18 mouse cellular contexts compared by ENCODE assay signal in genomic region chr4:24245124-24245523, GRCm38 (mm10).
A peak's percentile ranks its signal among the peaks of the same experiment; 100 is the strongest.
DNase-seq lines count a peak whose midpoint lies in the region; ATAC-seq lines count a peak whose summit lies in the region.
"Had no signal": no experiment of that assay in that cellular context is flagged by ENCODE, and none has a peak within 500 bp of the region (broad histone marks: within the 10 kb centered on the region; RNA-seq: fewer than 3 reads in every experiment).

No protein-coding gene starts in this region.

- peaks cover 12% of the 10 kb centered on the region for H3K4me1 ChIP-seq in forebrain, embryonic 10.5 days
- H3K4me1 ChIP-seq in midbrain, embryonic 13.5 days (replicated peaks) = peaks cover 7% of the 10 kb centered on the region; the same call in 1 of the 2 replicates
- H3K4me1 ChIP-seq: embryonic facial prominence, embryonic 10.5 days; heart, embryonic 10.5 days; limb, embryonic 12.5 days; neural tube, embryonic 12.5 days had no signal

- DNase-seq in embryo, embryonic 10 days (ENCODE audit: low spot score) = peak; percentile 16
- DNase-seq in embryo, embryonic 9.5 days (ENCODE audit: extremely low spot score) = no peak
- peak; percentile 13 to 44 for DNase-seq in left cerebral cortex, postnatal 25 days (ENCODE audit: low spot score in 2 of 2)
- DNase-seq in left cerebral cortex, adult 9 months (ENCODE audit: low spot score in 2 of 2) = no peak
- no peak for DNase-seq in forebrain, embryonic 10.5 days (ENCODE audit: extremely low spot score, low spot score)
- DNase-seq in kidney, postnatal 36 days = no peak
- DNase-seq in urinary bladder, postnatal 25 days (ENCODE audit: low spot score) = no peak
- DNase-seq: adrenal gland, adult 8-10 months; cerebellum, adult 9-10 months; liver, postnatal 0 days had no signal

- H3K9me3 ChIP-seq in forebrain, embryonic 10.5 days = no peaks in the 10 kb centered on the region
- no peaks in the 10 kb centered on the region for H3K9me3 ChIP-seq in midbrain, embryonic 13.5 days
- H3K9me3 ChIP-seq: embryonic facial prominence, embryonic 10.5 days; heart, embryonic 10.5 days; limb, embryonic 12.5 days; neural tube, embryonic 12.5 days had no signal

- peak; percentile 77 for ATAC-seq in midbrain, embryonic 13.5 days
- ATAC-seq: intestine, postnatal 0 days; liver, postnatal 0 days had no signal

- H3K36me3 ChIP-seq in forebrain, embryonic 10.5 days (replicated peaks) = no peaks in the 10 kb centered on the region
- no peaks in the 10 kb centered on the region for H3K36me3 ChIP-seq in midbrain, embryonic 13.5 days
- H3K36me3 ChIP-seq: embryonic facial prominence, embryonic 10.5 days; heart, embryonic 10.5 days; limb, embryonic 12.5 days; neural tube, embryonic 12.5 days had no signal

- H3K4me3 ChIP-seq in forebrain, embryonic 10.5 days = no peak overlapping the region
- H3K4me3 ChIP-seq in midbrain, embryonic 13.5 days (replicated peaks) = no peak overlapping the region
- H3K4me3 ChIP-seq: embryonic facial prominence, embryonic 10.5 days; erythroblast, embryonic 14.5 days; heart, embryonic 10.5 days; limb, embryonic 12.5 days; neural tube, embryonic 12.5 days had no signal

- H3K4me2 ChIP-seq in midbrain, embryonic 13.5 days (replicated peaks) = no peak overlapping the region
- H3K4me2 ChIP-seq: limb, embryonic 12.5 days; neural tube, embryonic 12.5 days had no signal

- no peaks in the 10 kb centered on the region for H3K27me3 ChIP-seq in forebrain, embryonic 10.5 days (ENCODE audit: poor library complexity, severe bottlenecking)
- no peaks in the 10 kb centered on the region for H3K27me3 ChIP-seq in midbrain, embryonic 13.5 days
- H3K27me3 ChIP-seq: limb, embryonic 12.5 days; neural tube, embryonic 12.5 days had no signal

- H3K27ac ChIP-seq in forebrain, embryonic 10.5 days = 0 out of 2 replicates have a peak overlapping the region, but pooled peaks have one; percentile 40
- H3K27ac ChIP-seq in midbrain, embryonic 13.5 days = no peak overlapping the region
- H3K27ac ChIP-seq: embryonic facial prominence, embryonic 10.5 days; heart, embryonic 10.5 days; kidney, postnatal 0 days; limb, embryonic 12.5 days; neural tube, embryonic 12.5 days had no signal

- H3K9ac ChIP-seq in midbrain, embryonic 13.5 days (replicated peaks) = no peak overlapping the region
- H3K9ac ChIP-seq: limb, embryonic 12.5 days; liver, postnatal 0 days; neural tube, embryonic 12.5 days had no signal

- intact Hi-C loops in left cerebral cortex, postnatal 25 days (cut with DNase I) = loop anchor here (5.0 to 10.0 kb wide), 3 partner anchors 300 to 650 kb away; partner anchors contain the start of gene Ndufaf4

- 58% methylated on average over 6 of the region's 6 CpGs for WGBS in forebrain, embryonic 10.5 days
- 51% methylated on average over 6 of the region's 6 CpGs for WGBS in midbrain, embryonic 13.5 days

Comparison
In these comparisons a context has a peak if more than half of its experiments do, and no peak if none do; other contexts are left out.
1. DNase-seq: peak in embryo, embryonic 10 days (single experiment) and left cerebral cortex, postnatal 25 days (2 of 2); none in embryo, embryonic 9.5 days (single experiment), left cerebral cortex, adult 9 months (0 of 2), forebrain, embryonic 10.5 days (single experiment), kidney, postnatal 36 days (0 of 2) and urinary bladder, postnatal 25 days (single experiment).